Mouse (Mus musculus) spleen, postnatal 36 days (tissue): ENCODE results near the gene Itfg1.

Source experiments
- DNase-seq, 2 experiments: peaks; one replicate each; pipeline ENCODE4 v3.0.0; 2022; ENCODE audit warnings: low spot score in 2 of 2, mixed read lengths in 1 of 2

Itfg1 gene

GRCm38 (mm10) chr8:85730545-85730944 lies 110.2 kb downstream of the Itfg1 start:
- DNase-seq, result no peak

- no peak for DNase-seq
These were observed 123.5 kb downstream of the Itfg1 start for GRCm38 (mm10) chr8:85717271-85717670.

- no peak for DNase-seq
These were observed 124.0 kb downstream of the Itfg1 start for GRCm38 (mm10) chr8:85716696-85717095.

DNA sequence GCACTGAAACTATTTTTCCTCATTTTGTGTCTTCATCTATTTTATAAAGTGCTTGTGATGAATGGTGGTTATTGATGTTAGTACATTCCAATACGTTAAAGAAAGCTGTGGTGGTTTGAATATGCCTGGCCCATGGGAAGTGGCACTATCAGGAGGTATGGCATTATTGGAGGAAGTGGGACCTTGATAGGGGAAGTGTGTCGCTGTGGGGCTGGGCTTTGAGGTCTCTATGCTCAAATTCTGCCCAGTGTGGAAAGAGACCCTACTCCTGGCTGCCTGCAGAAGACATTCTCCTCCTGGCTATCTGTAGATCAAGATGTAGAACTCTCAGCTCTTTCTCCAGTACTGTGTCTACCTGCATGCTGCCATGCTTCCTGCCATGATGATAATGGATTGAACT lies 133.7 kb downstream of the Itfg1 start:
- DNase-seq, result no peak

DNA sequence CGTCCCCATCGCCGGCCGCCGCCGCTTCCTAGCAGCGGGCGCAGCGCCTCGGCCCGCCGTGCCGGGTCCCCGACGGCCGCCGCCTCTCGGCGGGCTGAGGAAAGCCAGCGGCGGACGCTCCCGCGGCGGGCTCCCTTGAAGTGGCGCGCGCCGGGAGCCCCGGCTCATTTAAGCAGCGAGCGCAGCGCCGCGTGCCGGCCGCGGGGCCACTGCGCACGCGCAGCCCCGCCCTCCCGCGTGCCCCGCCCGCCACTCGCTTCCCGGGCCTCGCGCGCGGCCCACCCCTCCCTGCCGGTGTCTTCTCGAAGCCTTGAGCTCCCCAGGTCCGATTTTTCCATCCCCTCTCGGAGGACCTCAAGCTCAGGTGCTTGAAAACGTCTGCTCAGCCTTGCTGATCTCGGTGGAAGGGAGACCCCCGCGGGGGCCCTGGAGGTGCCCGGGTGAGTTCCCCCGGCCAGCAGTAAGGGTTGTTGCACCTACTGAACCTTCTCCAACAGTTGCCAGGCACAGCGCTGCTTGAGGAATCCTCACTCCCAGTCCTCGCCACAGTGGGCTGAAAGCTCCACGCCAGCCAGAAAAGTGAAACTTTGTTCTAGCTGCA lies 139.9 kb downstream of the Itfg1 start, which contains the start of gene Neto2:
Gene Neto2, minus strand, starts transcription at position 174 of the 601 bp plus-strand sequence.
- DNase-seq, result peak; percentile 58 to 60

DNA sequence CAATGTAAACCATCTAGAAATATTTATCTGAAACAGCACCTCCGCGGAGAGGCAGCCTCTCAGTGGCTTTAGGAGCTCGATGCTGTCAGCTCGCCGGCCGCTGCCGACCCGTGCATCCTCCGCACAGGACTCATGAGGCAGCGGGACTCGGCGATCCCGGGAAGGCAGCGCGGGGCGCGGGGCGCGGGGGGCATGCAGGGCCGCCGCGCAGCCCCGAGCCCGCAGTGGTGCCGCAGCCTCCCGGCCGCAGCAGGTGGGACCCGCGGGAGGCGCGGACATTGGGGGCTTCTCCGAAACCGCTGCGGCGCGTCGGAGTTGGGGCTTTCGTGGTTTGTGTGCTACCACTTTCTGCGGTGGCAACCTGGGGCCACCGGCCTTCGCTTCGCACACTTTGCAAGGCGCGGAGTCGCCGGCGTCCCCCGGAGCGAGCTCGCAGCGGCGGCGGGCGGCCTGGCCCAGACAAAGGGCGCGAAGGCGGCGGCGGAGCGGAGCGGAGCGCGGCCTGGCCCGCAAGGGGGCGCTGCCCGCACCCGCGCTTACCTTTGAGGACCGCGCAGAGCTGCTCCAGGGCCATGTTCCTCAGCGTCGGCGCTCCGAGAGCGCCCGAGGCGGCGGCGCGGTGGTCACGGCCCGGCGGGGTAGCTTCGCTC lies 140.5 kb downstream of the Itfg1 start:
- DNase-seq, result peak; percentile 1 to 27

DNA sequence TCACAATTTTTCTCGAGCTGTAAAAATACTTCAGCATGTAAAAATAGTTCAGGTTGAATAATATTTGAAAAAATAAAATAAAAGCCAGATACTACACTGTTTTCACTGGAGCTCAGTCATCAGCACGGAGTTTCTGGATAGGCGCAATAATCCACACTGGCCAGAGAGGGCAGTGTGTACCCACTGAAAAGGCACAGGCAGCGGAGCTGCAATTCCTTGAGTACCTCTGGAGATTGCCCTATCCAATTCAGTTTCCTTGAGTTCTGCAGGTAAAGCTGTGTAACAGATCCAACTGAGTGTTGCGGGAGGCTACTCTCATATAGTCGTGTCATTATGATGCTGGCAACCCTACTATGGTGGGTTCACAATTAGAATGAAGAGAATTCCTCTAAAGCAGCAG lies 141.7 kb downstream of the Itfg1 start:
- peak; percentile 40 to 54 for DNase-seq
